Mouse (Mus musculus) heart, embryonic 14.5 days (tissue): ENCODE measurements around the gene Tor3a. TPM values are rescaled to one million over a fixed set of nuclear protein-coding genes. Genes with fewer than 3 reads are reported as not detected.

ENCODE experiments used
- ATAC-seq: fragments of 200-750 bp; cut with Nextera tagmentation; 2 replicates; pipeline ENCODE4 v1.8.0; 2017; ENCODE audit warnings: low read depth, moderate TSS enrichment; ENCODE audit not compliant: insufficient number of reproducible peaks, insufficient read depth, low FRiP score
- H3K27ac ChIP-seq, 2 experiments: fragments of 200-500 bp in 1 of 2; fragments of 300-500 bp in 1 of 2; sonication (generic) in 1 of 2; replicated peaks in 1 of 2; 2 replicates each; pipeline ENCODE4 v1.5.1; 2012 to 2014; ENCODE audit warnings: low read depth in 2 of 2, low read length in 2 of 2, control low read depth in 1 of 2, mild to moderate bottlenecking in 1 of 2, mixed read lengths in 1 of 2; ENCODE audit not compliant: control insufficient read depth in 1 of 2, insufficient read depth in 1 of 2
- H3K27me3 ChIP-seq: fragments of 300-500 bp; sonication (generic); 2 replicates; pipeline ENCODE4 v1.6.1; 2014; ENCODE audit warnings: mild to moderate bottlenecking, low read length, control low read depth; ENCODE audit not compliant: control insufficient read depth, insufficient read depth
- H3K36me3 ChIP-seq: fragments of 300-500 bp; sonication (generic); 2 replicates; pipeline ENCODE4 v1.6.1; 2014; ENCODE audit warnings: mild to moderate bottlenecking, control low read depth, low read length, mixed read lengths; ENCODE audit not compliant: control insufficient read depth, insufficient read depth
- H3K4me1 ChIP-seq, 2 experiments: fragments of 200-500 bp in 1 of 2; fragments of 300-500 bp in 1 of 2; sonication (generic) in 1 of 2; 2 replicates each; pipeline ENCODE4 v1.6.1; 2012 to 2014; ENCODE audit warnings: low read length in 2 of 2, control low read depth in 1 of 2, mixed read lengths in 1 of 2; ENCODE audit not compliant: control insufficient read depth in 2 of 2, insufficient read depth in 2 of 2
- H3K4me2 ChIP-seq: fragments of 300-500 bp; sonication (generic); 2 replicates; pipeline ENCODE4 v1.6.1; 2014; ENCODE audit warnings: mild to moderate bottlenecking, low read length
- H3K4me3 ChIP-seq, 2 experiments: fragments of 200-500 bp in 1 of 2; fragments of 300-500 bp in 1 of 2; sonication (generic) in 1 of 2; 2 replicates each; pipeline ENCODE4 v1.5.1; 2012 to 2014; ENCODE audit warnings: low read length in 2 of 2, mild to moderate bottlenecking in 2 of 2, control low read depth in 1 of 2, low read depth in 1 of 2, moderate library complexity in 1 of 2; ENCODE audit not compliant: control insufficient read depth in 1 of 2, insufficient read depth in 1 of 2
- H3K9ac ChIP-seq: fragments of 300-500 bp; sonication (generic); 2 replicates; pipeline ENCODE4 v1.6.1; 2014; ENCODE audit warnings: mild to moderate bottlenecking, low read length
- H3K9me3 ChIP-seq: fragments of 300-500 bp; sonication (generic); 2 replicates; pipeline ENCODE4 v1.6.1; 2016; ENCODE audit warnings: low read length, control low read depth; ENCODE audit not compliant: control insufficient read depth
- WGBS: fragments of 180-500 bp; shearing (Covaris S2); extraction: QIAGEN DNeasy Blood & Tissue Kit; methylation state at CpG from one replicate; pipeline ENCODE4 v1.1.7; 2014; 5-methylcytosine and 5-hydroxymethylcytosine counted together
- polyA plus RNA-seq: library from polyadenylated mRNA; unstranded; fragments of >200 nt; fragmentation: Nextera tagmentation; extraction: Ambion mirVana; gene quantifications from 2 replicates; pipeline ENCODE4 v1.2.1, GENCODE M21; 2014

The Tor3a gene
- polyA plus RNA-seq, 1 experiment from 2014 or later: 8.4 TPM

GRCm38 (mm10) chr1:156657523-156657922 lies 16.6 kb downstream of the Tor3a start:
- Histone ChIP-seq H3K4me2 (no peak overlapping the region), H3K27ac (no peak overlapping the region), H3K27me3 (no peaks in the 10 kb centered on the region), H3K9me3 (no peaks in the 10 kb centered on the region), H3K36me3 (peaks cover 23% of the 10 kb centered on the region), H3K4me1 (no peaks in the 10 kb centered on the region; a peak in 2 of 4 replicates), H3K9ac (no peak overlapping the region), H3K4me3 (no peak overlapping the region)
- 87% methylated on average over 4 of the region's 4 CpGs for WGBS
- ATAC-seq: no peak

DNA sequence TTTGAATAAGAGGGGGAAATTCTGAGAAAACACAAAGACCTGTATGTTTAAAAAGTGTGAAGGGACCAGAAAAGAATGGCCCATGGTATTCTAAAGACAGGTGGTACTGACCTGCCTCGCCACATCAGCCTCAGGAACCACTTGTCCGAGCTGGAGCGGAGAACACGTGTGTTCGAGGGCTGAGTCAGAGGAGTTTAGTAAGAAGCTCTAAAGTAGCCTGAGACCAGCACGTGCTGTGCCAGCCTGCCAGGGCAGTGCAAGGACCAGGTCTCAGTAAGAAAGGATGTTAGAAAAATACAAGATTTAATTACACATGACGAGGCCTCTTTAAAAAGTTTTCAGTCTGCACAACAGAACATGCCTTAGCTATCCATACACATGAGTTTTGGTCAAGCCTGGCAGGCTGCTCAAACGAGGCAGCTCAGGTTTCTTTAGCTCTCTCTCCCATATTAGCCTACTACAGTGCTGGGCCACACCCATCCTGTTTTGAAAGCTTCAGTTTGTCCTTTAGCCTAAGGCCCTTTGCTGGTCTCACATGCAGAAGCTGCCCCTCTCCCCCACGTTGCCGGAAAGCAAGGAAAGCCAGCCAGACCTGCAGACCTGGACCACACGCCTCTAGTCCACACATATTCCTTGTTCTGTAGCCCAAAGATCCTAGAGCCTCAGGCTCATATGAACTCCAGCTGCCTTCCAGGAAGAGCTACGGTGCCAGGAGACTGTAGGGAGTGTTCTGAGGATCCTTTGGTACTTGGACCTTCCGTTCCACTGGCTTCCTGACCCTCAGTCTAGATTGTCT lies 19.2 kb downstream of the Tor3a start:
- no peak for ATAC-seq
- no peak overlapping the region; a peak in 1 of 4 replicates for H3K27ac ChIP-seq
- 73% methylated on average over 13 of the region's 13 CpGs for WGBS
- no peak overlapping the region for H3K4me2 ChIP-seq
- H3K4me1 ChIP-seq: no peaks in the 10 kb centered on the region; a peak in 2 of 4 replicates
- H3K27me3 ChIP-seq: no peaks in the 10 kb centered on the region
- no peak overlapping the region for H3K4me3 ChIP-seq
- peaks cover 30% of the 10 kb centered on the region for H3K36me3 ChIP-seq
- no peak overlapping the region for H3K9ac ChIP-seq
- H3K9me3 ChIP-seq: no peaks in the 10 kb centered on the region

DNA sequence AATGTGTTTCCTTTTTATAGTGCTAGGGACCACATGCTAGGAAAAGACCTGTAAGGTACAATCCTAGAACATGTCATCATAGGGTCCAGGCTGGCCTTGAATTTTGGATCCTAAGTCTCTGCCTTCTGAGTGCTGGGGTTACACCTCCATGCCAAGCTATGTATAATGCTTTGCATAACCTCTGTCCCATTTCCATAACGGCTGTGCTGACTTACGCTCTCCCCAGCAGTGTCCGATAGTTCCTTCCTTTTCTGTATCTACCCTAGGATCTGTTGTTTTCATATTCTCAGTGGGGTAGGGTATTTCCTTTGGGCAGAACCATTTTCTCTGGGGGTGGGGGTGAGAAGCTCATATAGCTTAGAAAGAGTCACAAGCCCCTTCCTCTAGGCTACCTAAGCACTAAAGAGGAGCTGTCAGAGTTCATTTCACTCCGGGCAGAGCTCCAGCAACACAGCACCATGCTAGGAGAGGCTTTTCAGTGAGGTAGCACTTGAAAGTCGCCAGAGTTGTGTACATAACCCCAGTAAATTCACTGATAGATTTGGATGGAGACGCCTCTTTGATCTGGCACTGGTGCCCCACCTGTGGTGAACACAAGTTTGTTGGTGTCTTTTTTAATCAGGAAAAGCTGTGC lies 21.9 kb downstream of the Tor3a start:
- H3K27ac ChIP-seq: no peak overlapping the region
- H3K9me3 ChIP-seq: no peaks in the 10 kb centered on the region
- H3K4me2 ChIP-seq: no peak overlapping the region
- no peaks in the 10 kb centered on the region for H3K27me3 ChIP-seq
- H3K9ac ChIP-seq: no peak overlapping the region
- WGBS: 66% methylated on average over 6 of the region's 6 CpGs
- ATAC-seq: no peak
- H3K4me3 ChIP-seq: no peak overlapping the region
- H3K4me1 ChIP-seq: peaks cover 3 to 4% of the 10 kb centered on the region in 2 experiments; a peak in 3 of 4 replicates
- H3K36me3 ChIP-seq: peaks cover 36% of the 10 kb centered on the region

DNA sequence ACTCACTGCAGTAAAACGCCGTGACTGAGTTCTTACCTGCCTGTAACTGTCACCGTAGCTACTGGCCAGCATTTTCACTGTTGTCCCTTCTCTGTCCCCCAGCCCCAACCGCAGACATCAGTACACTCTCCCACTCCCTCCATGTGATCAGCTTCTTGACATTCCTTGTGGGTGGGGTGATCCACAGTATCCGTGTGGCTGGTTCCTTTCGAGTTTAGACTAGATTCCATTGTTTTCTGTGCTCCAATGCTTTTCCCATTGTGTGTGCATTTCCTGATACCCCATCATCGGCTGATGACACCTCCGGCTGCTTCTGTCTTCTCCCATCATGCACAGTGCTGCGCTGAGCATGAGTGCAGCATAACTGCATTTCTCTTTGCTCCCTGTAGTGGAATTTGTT lies 23.5 kb downstream of the Tor3a start:
- no peak overlapping the region for H3K9ac ChIP-seq
- H3K4me2 ChIP-seq: no peak overlapping the region
- no peak for ATAC-seq
- H3K9me3 ChIP-seq: no peaks in the 10 kb centered on the region
- WGBS: 65% methylated on average over 9 of the region's 9 CpGs
- peaks cover 33% of the 10 kb centered on the region for H3K36me3 ChIP-seq
- no peak overlapping the region for H3K27ac ChIP-seq
- H3K4me1 ChIP-seq: peaks cover 3 to 4% of the 10 kb centered on the region in 2 experiments; a peak in 3 of 4 replicates
- no peaks in the 10 kb centered on the region for H3K27me3 ChIP-seq
- no peak overlapping the region for H3K4me3 ChIP-seq

GRCm38 (mm10) chr1:156648705-156649104 lies 25.5 kb downstream of the Tor3a start:
- 10% methylated on average over 2 of the region's 2 CpGs for WGBS
- H3K4me1 ChIP-seq: peaks cover 3 to 4% of the 10 kb centered on the region in 2 experiments; a peak in 2 of 4 replicates
- H3K9me3 ChIP-seq: no peaks in the 10 kb centered on the region
- H3K9ac ChIP-seq: no peak overlapping the region
- H3K27ac ChIP-seq: no peak overlapping the region
- no peak for ATAC-seq
- H3K4me2 ChIP-seq: no peak overlapping the region
- H3K27me3 ChIP-seq: no peaks in the 10 kb centered on the region
- no peak overlapping the region for H3K4me3 ChIP-seq
- peaks cover 28% of the 10 kb centered on the region for H3K36me3 ChIP-seq

DNA sequence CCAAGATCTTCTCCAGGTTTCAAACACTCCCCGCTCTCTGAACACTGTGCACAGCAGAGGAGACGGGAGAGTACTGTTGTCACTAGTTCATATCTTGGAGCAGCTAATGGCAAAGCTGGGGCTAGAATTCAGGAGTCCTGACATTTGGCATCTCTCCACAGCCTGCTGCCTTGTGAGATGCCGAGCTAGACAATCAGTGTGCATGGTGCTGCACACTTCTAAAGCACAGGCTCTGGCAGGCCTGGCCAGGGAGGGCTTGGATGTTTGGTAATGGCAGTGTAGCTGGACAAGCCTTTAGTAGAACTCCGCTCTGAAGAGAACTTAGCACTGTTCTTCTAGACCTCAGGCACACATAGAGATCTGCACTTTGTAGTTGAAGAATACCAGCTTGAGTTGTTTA lies 28.2 kb downstream of the Tor3a start:
- WGBS: 75% methylated on average over 4 of the region's 4 CpGs
- no peaks in the 10 kb centered on the region for H3K27me3 ChIP-seq
- H3K9ac ChIP-seq: no peak overlapping the region
- H3K4me3 ChIP-seq: no peak overlapping the region
- peaks cover 49% of the 10 kb centered on the region for H3K36me3 ChIP-seq
- peaks cover 3 to 4% of the 10 kb centered on the region in 2 experiments; a peak in 1 of 4 replicates for H3K4me1 ChIP-seq
- H3K9me3 ChIP-seq: no peaks in the 10 kb centered on the region
- H3K4me2 ChIP-seq: no peak overlapping the region
- no peak overlapping the region for H3K27ac ChIP-seq
- ATAC-seq: no peak

GRCm38 (mm10) chr1:156644780-156645523 lies 29.2 kb downstream of the Tor3a start:
- no peaks in the 10 kb centered on the region for H3K9me3 ChIP-seq
- H3K36me3 ChIP-seq: peaks cover 52% of the 10 kb centered on the region
- WGBS: 86% methylated on average over 13 of the region's 13 CpGs

More at GRCm38 (mm10) chr1:156644780-156645523, 29.2 kb downstream of the Tor3a start:
- no peak overlapping the region for H3K4me3 ChIP-seq
- ATAC-seq: no peak
- H3K9ac ChIP-seq: no peak overlapping the region
- no peak overlapping the region for H3K27ac ChIP-seq
- H3K27me3 ChIP-seq: no peaks in the 10 kb centered on the region
- H3K4me1 ChIP-seq: peaks cover 3 to 4% of the 10 kb centered on the region in 2 experiments; a peak in 1 of 4 replicates
- no peak overlapping the region for H3K4me2 ChIP-seq
